Mouse (Mus musculus): ENCODE measurements around the gene Shc4.

GRCm38 (mm10) chr2:125706510-125706921, 17.4 kb downstream of the Shc4 start:
- no peak for TF ChIP-seq CTCF (conservative IDR thresholded peaks at IDR 0.05; ENCODE audit: low read length)
- no peak for TF ChIP-seq NANOG (IDR thresholded peaks at IDR 0.05; ENCODE audit: borderline replicate concordance, low read length)
- TF ChIP-seq POU5F1 (IDR thresholded peaks at IDR 0.05; ENCODE audit: borderline replicate concordance, low read length) = no peak
